In the genomic region with DNA sequence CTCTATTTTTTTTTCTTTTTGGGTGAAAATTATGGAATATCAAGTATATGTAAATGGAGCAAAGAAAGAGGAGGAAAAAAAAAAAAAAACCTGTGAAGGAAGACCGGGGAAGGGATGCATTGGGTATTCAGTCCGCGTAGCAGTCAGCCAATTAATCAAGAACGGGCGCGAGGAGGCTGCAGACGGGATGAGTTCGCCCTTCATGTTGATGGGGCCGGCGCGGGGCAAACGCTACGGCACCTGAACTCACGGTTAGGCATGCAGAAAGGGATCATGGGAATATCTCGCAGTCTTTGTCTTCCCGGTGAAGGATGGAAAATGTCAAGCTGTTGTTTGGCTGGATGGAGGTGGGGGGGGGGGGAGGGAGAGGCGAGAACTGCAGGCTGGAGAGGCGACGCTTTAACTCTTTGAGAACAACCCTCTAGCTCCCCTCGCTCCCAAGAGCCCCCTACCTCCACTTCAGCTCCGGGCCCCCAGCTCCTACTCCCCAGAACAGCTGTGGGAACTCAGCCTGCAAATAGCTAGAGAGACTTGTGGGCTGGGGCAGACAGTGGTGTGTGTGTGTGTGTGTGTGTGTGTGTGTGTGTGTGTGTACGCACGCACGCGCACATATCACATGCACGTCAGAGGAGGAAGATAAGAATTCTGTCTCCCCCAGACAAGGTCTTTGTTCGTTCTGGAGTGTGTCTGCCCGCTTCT, we compare ENCODE assay signal across 10 mouse cellular contexts.
DNase-seq lines count a peak whose midpoint lies in the region; ATAC-seq and TF ChIP-seq lines count a peak whose summit lies in the region.
"Had no signal": no experiment of that assay in that cellular context is flagged by ENCODE, and none has a peak within 500 bp of the region (broad histone marks: within the 10 kb centered on the region; RNA-seq: fewer than 3 reads in every experiment).

No protein-coding gene starts in this region.

- 0 out of 2 replicates have a peak, but pooled peaks have one; percentile 12 for ATAC-seq in embryonic facial prominence, embryonic 14.5 days (ENCODE audit: low read depth)
- ATAC-seq in hindbrain, embryonic 15.5 days (ENCODE audit: low FRiP score, low read depth): peak; percentile 83
- peak; percentile 69; the same call in 1 of the 2 replicates for ATAC-seq in neural tube, embryonic 15.5 days (ENCODE audit: low FRiP score)
- no peak for ATAC-seq in megakaryocyte, adult 5-6 weeks (ENCODE audit: poor library complexity, severe bottlenecking)
- ATAC-seq in megakaryocyte progenitor cell, adult 5-6 weeks (replicated peaks; ENCODE audit: poor library complexity): no peak

- TF ChIP-seq CTCF in left cerebral cortex, adult 2 months (IDR thresholded peaks at IDR 0.05): no peak

- no peak for DNase-seq in left cerebral cortex, adult 2 months (ENCODE audit: extremely low spot score in 1 of 2, low spot score in 2 of 2)
- no peak for DNase-seq in left cerebral cortex, adult 9 months (ENCODE audit: low spot score in 2 of 2)
- peak; percentile 17 for DNase-seq in embryonic facial prominence, embryonic 14.5 days (ENCODE audit: low spot score)
- no peak for DNase-seq in gastrocnemius, postnatal 4 days (ENCODE audit: low spot score in 2 of 2)
- DNase-seq: thymus, adult 18-20 months had no signal

- intact Hi-C loops in left cerebral cortex, adult 2 months (cut with DNase I): no loop called here

- H3K4me2 ChIP-seq in embryonic facial prominence, embryonic 14.5 days (ENCODE audit: low read depth, low read length): peak overlapping the region; percentile 37
- H3K4me2 ChIP-seq in hindbrain, embryonic 15.5 days: peak overlapping the region; percentile 55
- H3K4me2 ChIP-seq in neural tube, embryonic 15.5 days: peak overlapping the region; percentile 55

- H3K9me3 ChIP-seq in embryonic facial prominence, embryonic 14.5 days (ENCODE audit: control insufficient read depth, low read length): no peaks in the 10 kb centered on the region
- H3K9me3 ChIP-seq in hindbrain, embryonic 15.5 days: no peaks in the 10 kb centered on the region
- no peaks in the 10 kb centered on the region for H3K9me3 ChIP-seq in neural tube, embryonic 15.5 days (replicated peaks)

- peak overlapping the region; percentile 13; the same call in 1 of the 2 replicates for H3K4me3 ChIP-seq in left cerebral cortex, adult 2 months
- H3K4me3 ChIP-seq in embryonic facial prominence, embryonic 14.5 days (ENCODE audit: low read depth, low read length): no peak overlapping the region
- H3K4me3 ChIP-seq in hindbrain, embryonic 15.5 days: peak overlapping the region; percentile 23
- peak overlapping the region; percentile 5; the same call in 1 of the 2 replicates for H3K4me3 ChIP-seq in neural tube, embryonic 15.5 days (replicated peaks)

- H3K27ac ChIP-seq in left cerebral cortex, adult 2 months: no peak overlapping the region
- no peak overlapping the region for H3K27ac ChIP-seq in embryonic facial prominence, embryonic 14.5 days (replicated peaks; ENCODE audit: low read depth, low read length)
- peak overlapping the region; percentile 83 for H3K27ac ChIP-seq in hindbrain, embryonic 15.5 days (replicated peaks)
- peak overlapping the region; percentile 73 for H3K27ac ChIP-seq in neural tube, embryonic 15.5 days (replicated peaks)

- H3K4me1 ChIP-seq in embryonic facial prominence, embryonic 14.5 days (ENCODE audit: control insufficient read depth, insufficient read depth, low read length): no peaks in the 10 kb centered on the region
- H3K4me1 ChIP-seq in hindbrain, embryonic 15.5 days (replicated peaks): peaks cover 24% of the 10 kb centered on the region
- peaks cover 18% of the 10 kb centered on the region for H3K4me1 ChIP-seq in neural tube, embryonic 15.5 days

- no peak overlapping the region; the same call in 1 of the 2 replicates for H3K9ac ChIP-seq in embryonic facial prominence, embryonic 14.5 days (ENCODE audit: low read depth, low read length)
- H3K9ac ChIP-seq in hindbrain, embryonic 15.5 days: peak overlapping the region; percentile 29; the same call in 1 of the 2 replicates
- no peak overlapping the region for H3K9ac ChIP-seq in neural tube, embryonic 15.5 days (replicated peaks)

- H3K27me3 ChIP-seq in embryonic facial prominence, embryonic 14.5 days (replicated peaks; ENCODE audit: control insufficient read depth, insufficient read depth, low read length): no peaks in the 10 kb centered on the region; the same call in 1 of the 2 replicates
- no peaks in the 10 kb centered on the region for H3K27me3 ChIP-seq in hindbrain, embryonic 15.5 days
- no peaks in the 10 kb centered on the region for H3K27me3 ChIP-seq in neural tube, embryonic 15.5 days (replicated peaks)

- 19% methylated on average over 20 of the region's 28 CpGs for WGBS in embryonic facial prominence, embryonic 14.5 days
- WGBS in hindbrain, embryonic 15.5 days: 3% methylated on average over 20 of the region's 28 CpGs
- WGBS in neural tube, embryonic 15.5 days: 10% methylated on average over 28 of the region's 28 CpGs

- no peaks in the 10 kb centered on the region for H3K36me3 ChIP-seq in embryonic facial prominence, embryonic 14.5 days (ENCODE audit: control insufficient read depth, insufficient read depth, low read length)
- no peaks in the 10 kb centered on the region for H3K36me3 ChIP-seq in hindbrain, embryonic 15.5 days
- no peaks in the 10 kb centered on the region for H3K36me3 ChIP-seq in neural tube, embryonic 15.5 days
- H3K36me3 ChIP-seq: G1E had no signal

Comparison
In these comparisons a context has a peak if more than half of its experiments do, and no peak if none do; other contexts are left out.
1. H3K27ac ChIP-seq: peak in hindbrain, embryonic 15.5 days (single experiment) and neural tube, embryonic 15.5 days (single experiment); none in left cerebral cortex, adult 2 months (single experiment) and embryonic facial prominence, embryonic 14.5 days (single experiment).
2. ATAC-seq: peak in embryonic facial prominence, embryonic 14.5 days (single experiment), hindbrain, embryonic 15.5 days (single experiment) and neural tube, embryonic 15.5 days (single experiment); none in megakaryocyte, adult 5-6 weeks (single experiment) and megakaryocyte progenitor cell, adult 5-6 weeks (single experiment).
3. Peak in every context shown above with its lines, with median percentiles within 50 percentile points of each other: H3K4me2 ChIP-seq.